Mouse (Mus musculus) urinary bladder, adult 2 months (tissue): ENCODE results near the gene Itgb5. TPM values are rescaled to one million over a fixed set of nuclear protein-coding genes. Genes with fewer than 3 reads are reported as not detected.

ENCODE experiments used
- DNase-seq: peaks from one replicate; pipeline ENCODE4 v3.0.0; 2022; ENCODE audit warnings: low spot score
- polyA plus RNA-seq: library from polyadenylated mRNA; depleted of rRNA; stranded (reverse); fragments of >200 nt; gene quantifications from 2 replicates; pipeline ENCODE4 v1.2.3, GENCODE M21; 2012

Gene Itgb5
- polyA plus RNA-seq, 1 experiment = 79.7 TPM

- no peak for DNase-seq
These were observed 48.7 kb downstream of the Itgb5 start for GRCm38 (mm10) chr16:33878041-33878783.

GRCm38 (mm10) chr16:33879031-33879430, 49.6 kb downstream of the Itgb5 start:
- DNase-seq = no peak

GRCm38 (mm10) chr16:33879556-33879955, 50.1 kb downstream of the Itgb5 start:
- no peak for DNase-seq

GRCm38 (mm10) chr16:33880765-33881164, 51.3 kb downstream of the Itgb5 start:
- no peak for DNase-seq

GRCm38 (mm10) chr16:33882540-33882939, 53.1 kb downstream of the Itgb5 start:
- DNase-seq = no peak

- peak; percentile 44 for DNase-seq
These were observed 53.8 kb downstream of the Itgb5 start for GRCm38 (mm10) chr16:33883046-33883975.

GRCm38 (mm10) chr16:33884201-33884600, 54.7 kb downstream of the Itgb5 start:
- DNase-seq = no peak

- DNase-seq = no peak
These were observed 55.6 kb downstream of the Itgb5 start for GRCm38 (mm10) chr16:33885021-33885471.

GRCm38 (mm10) chr16:33885671-33886328, 56.3 kb downstream of the Itgb5 start:
- DNase-seq = no peak

- no peak for DNase-seq
These were observed 57.2 kb downstream of the Itgb5 start for GRCm38 (mm10) chr16:33886665-33887064.

- DNase-seq = no peak
These were observed 58.5 kb downstream of the Itgb5 start for GRCm38 (mm10) chr16:33887981-33888380.

GRCm38 (mm10) chr16:33889000-33889607, 59.6 kb downstream of the Itgb5 start:
- DNase-seq = no peak

- DNase-seq = no peak
These were observed 61.6 kb downstream of the Itgb5 start for GRCm38 (mm10) chr16:33891099-33891498.

- peak; percentile 61 for DNase-seq
These were observed 62.3 kb downstream of the Itgb5 start for GRCm38 (mm10) chr16:33891561-33892281.

GRCm38 (mm10) chr16:33892539-33892938, 63.1 kb downstream of the Itgb5 start:
- DNase-seq = no peak

- no peak for DNase-seq
These were observed 64.3 kb downstream of the Itgb5 start for GRCm38 (mm10) chr16:33893796-33894195.

- no peak for DNase-seq
These were observed 65.0 kb downstream of the Itgb5 start for GRCm38 (mm10) chr16:33894449-33894848.

GRCm38 (mm10) chr16:33895690-33896089, 66.2 kb downstream of the Itgb5 start:
- DNase-seq = no peak

GRCm38 (mm10) chr16:33896801-33897200, 67.3 kb downstream of the Itgb5 start:
- no peak for DNase-seq

GRCm38 (mm10) chr16:33903664-33904441, 74.4 kb downstream of the Itgb5 start:
- DNase-seq = no peak
